Mouse (Mus musculus) lung, postnatal 4 days (tissue): Measurements from ENCODE around the gene Bcas2.

ENCODE experiments used
- DNase-seq, 2 experiments: peaks; one replicate each; pipeline ENCODE4 v3.0.0; 2021

Bcas2 gene

DNA sequence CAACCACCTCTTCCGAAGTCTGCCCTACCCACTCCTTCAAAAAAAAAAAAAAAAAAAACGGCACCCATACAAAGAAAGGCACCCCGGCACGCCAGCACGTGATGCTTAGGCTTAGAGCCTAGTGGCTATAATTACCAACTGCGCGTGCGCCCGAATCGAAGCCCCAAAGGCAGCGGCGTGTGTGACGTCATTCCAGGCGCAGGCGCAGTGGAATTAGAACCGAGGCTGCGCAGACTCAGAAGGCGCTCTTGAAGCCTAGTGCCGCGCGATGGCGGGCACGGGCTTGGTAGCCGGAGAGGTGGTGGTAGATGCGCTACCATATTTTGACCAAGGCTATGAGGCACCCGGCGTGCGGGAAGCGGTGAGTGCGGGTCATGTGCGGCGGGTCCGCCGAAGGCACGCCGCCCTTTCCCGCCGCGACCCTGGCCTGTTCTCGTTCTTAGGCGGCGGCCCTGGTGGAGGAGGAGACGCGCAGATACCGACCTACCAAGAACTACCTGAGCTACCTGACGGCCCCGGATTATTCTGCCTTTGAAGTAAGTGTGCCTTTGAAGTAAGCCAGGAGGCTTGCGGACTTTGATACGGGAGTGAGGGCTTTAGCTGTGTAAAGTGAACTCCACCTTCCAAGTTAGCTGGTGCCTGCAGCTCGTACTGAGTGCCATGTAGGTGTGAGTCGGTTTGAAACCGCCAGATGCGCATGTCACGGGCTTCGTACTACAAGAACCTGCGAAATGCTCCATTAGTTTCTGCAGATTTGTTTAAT lies at the start of gene Bcas2:
Gene Bcas2 (plus strand): TSS at position 151 of the 763 bp plus-strand sequence.
- peak; percentile 98 to 99 for DNase-seq

DNA sequence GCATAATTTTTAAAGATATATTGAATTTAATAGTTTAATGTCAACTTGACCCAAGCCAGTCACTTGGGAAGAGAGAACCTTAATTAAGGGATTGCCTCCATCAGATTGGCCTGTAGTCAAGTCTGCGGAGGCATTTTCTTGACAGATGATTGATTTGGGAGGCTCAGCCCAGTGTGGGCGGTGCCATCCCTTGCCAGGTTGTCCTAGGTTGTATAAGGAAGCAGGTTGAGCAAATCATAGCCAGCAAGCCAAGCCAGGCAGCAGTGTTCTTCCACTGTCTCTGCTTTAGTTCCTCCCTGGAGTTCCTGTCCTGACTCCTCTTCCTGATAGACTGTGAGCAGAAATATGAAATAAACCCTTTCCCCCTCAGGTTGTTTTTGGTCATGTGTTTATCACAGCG lies 47.8 kb upstream of the Bcas2 start:
- DNase-seq, result no peak

DNA sequence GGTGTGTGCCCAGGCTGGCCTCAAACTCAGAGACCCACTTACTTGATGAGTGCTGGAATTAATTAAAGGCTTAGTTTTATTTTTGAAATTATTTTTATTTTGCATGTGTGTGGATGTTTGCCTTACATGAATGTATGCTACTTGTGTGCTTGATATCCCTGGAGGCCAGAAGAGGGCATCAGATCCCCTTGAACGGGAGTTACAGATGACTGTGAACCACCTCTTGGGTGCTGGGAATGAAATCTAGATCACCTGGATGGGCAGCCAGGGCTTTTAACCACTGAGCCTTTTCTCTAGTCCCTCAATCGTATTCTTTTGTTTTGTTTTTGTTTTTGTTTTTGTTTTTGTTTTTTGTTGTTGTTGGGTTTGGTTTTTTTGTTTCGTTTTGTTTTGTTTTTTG lies 45.3 kb upstream of the Bcas2 start:
- DNase-seq, result no peak

DNA sequence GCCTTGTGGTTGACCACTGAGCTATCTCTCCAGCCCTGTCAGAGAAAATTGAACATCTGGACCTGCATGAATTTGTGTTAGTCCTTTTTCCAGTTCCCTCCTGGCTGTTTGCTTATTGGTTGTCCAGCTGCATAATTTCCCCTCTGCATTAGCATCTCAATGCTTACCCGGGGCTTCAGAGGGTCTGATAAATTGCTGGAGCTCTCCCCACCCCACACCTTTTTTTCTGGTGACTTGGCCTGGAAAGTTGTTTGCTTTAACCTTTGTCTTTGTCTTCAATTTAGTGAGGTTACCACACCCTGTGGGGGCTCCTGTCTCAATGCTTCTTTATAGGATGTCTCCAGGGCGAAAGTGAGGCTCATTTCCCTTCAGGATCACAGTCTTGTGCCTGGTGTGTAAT lies 44.3 kb upstream of the Bcas2 start:
- DNase-seq, result no peak

DNA sequence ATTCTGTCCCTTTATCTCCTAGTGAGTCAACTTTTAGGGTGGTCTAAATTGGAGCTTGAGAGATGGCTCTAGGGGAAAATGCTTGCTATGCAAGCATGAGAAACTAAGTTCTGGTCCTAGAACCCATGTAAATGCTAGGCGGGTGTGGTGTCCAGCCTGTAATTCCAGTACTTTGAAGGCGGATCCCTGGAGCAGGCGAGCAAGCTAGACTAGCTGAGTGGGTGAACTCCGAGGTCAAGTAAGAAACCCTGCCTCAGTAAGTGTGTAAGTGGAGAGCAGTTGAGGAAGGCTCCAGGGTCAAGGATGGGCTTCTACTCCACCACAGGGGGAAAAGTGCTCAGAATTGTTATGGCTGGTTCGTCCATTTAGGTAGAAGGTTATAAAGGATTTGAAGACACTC lies 43.7 kb upstream of the Bcas2 start:
- no peak for DNase-seq

DNA sequence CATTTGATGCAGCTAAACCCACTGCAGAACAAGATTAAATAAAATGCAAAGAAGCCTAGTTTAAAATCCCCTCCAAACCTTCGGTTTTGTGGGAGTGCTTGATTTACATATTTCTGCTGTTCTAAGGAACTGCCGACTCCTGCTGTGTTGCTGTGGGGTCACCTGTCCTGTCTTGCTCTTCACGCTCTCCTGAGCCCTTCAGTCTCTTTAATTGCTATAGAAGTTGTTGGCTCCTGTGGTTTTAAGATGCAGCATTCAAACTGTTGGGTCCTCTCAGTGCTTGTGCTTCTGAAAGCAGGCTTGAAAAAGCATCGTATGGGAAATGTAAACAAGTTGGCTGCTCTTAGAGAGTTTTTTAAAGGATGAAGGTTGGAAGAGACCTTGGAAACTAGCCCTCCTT lies 43.2 kb upstream of the Bcas2 start:
- DNase-seq, result no peak

DNA sequence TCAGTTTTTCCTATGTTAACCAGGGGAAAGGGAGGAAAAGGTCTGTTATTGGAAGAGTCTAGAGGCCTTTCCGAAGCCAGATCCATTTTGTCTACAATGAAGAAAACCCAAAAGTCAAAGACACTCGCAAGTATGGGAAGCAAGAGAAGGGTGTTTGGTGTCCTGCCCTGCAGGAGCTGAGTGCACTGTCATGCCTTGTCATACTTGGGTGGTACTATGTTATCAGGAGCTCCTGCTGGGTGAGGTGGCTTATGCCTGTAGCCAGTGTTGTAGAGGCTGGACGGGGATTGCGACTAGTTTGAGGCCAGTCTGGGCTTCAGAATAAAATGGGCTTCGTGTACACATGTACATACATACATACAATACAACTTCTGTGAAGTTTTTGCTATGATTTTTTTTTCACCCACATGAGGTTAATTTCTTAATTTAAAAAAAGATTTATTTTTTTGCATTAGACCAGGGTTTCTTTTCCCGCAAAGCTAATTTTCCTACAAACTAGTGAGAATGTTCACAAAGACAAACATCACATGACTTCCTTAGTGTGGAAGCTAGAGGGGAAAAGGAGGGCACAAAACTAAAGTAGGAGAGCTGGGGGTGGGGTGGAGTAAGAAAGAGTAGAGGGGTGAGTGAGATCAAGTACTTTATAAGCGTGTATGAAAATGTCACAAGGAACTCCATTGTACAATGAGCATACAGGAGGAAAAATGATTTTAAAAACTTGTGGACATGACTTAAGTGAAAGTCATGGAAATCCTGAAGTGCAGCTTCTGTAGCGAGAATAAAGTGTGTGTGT lies 41.9 kb upstream of the Bcas2 start:
- no peak for DNase-seq

DNA sequence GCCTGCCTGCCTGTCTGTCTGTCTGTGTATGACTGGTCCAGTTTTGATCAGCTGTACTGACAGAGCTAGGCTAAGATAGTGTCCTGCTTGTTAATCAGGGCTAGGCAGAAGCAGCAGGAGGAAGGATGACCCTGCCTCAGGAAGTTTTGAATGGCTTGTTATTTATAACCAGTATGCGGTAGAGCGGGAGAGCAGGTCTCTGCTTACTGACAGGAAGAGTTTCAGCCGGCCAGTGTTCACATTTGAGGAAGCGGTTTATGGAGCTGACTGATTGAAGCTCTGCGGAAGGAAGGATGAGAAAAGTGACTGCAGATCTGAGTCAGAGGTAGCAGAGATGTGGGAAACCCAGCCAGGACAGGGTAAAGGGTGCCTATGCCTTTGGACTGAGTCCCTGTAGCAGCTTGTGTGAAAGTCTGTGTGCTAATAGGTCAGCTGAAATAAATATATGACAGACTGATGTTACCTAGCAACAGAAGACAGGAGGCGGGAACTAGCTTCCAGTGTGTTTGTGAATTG lies 41.2 kb upstream of the Bcas2 start:
- DNase-seq, result peak; percentile 43 to 54

DNA sequence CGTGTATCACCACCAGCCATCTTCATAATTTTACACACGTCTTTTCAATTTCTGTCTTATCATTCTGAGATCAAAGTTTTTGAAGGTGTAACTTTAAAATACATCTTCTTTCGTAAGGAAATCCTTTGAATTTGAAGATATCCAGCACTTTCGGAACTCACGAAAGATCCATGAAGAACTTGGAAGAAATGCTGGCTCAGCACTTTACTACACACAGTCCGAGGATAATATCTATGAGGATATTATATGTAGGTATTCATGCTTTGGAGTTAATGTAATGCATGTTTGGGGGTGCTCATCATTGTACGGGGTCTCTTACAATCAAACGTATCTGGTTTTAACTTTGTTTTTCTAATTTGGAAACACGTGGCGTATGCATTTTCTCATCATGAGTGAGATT lies 38.4 kb upstream of the Bcas2 start:
- no peak for DNase-seq

DNA sequence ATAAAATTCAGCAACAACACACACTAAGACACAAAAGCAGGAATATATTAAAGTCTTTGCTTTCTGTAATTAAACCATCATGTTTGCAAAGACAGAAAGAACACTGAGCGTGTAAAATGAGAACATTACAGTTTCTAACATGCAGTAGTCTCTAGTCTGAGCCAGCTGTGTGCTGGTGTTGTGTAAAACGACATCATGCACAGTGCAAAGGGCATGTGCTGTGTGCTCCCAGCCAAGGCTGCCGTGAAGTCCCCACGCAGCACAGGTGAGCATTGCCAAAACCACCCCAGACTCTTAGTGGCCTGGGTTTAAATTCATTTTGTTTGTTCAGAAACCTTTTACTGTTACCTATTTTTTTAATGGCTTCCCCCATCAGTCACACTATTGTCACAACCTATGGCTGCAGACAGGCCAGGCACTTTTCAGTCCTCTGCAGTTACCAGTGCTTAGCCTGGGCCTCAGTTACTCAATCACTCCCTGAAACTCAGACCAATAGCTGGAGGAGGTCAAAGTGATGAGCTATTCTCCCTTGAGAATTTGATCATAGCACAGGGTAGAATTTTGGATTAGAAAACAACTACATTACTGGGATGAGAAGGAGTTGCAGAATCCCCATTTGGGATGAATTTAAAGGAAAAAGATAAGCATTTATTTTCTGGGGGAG lies 34.9 kb upstream of the Bcas2 start:
- no peak for DNase-seq

DNA sequence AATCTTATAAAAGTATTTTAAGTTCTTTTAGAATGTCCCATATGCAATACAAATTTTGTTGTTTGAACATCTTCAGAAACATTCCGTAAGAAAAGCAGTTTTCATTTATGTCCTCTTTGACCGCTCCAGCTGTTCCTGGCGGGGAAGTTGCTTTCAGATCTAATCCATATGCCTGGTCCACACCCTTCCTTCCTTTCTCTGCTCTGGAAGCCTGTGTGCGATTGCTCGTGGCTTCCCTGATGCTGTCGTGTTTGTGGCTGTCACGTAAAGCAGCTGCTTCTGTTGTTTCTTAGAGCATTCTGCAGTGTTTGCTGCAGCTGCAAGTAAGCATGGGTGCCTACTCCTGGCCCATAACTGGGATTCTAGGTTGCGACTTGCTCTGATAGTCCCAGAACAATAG lies 32.4 kb upstream of the Bcas2 start:
- peak; percentile 57 to 78 for DNase-seq

DNA sequence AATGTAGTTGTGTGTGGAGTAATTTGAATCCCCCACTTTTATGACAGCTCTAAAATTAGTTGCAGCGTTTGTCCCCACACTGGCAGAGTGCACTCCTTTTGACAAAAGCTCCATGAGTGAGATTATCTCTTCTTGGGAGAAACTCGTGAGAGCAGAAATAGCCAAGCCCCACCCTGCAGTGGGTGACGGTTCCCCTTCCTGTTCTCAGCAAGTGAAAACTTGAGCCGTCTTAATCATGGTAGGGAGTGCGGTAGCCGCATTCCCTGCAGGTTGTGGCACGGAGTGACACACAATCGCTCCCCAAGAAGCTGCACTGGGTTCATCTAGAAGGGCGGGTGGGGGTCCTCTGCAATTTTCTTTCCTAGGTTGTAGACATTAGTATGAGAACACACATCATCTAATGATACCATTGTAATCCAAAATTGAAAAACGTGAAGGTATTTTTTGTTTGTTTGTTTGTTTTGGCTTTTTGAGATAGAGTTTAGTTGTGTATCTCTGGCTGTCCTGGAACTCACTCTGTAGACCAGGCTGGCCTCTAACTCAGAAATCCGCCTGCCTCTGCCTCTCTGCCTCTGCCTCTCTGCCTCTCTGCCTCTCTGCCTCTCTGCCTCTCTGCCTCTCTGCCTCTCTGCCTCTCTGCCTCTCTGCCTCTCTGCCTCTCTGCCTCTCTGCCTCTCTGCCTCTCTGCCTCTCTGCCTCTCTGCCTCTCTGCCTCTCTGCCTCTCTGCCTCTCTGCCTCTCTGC lies 31.2 kb upstream of the Bcas2 start:
- DNase-seq, result peak; percentile 40 to 44

DNA sequence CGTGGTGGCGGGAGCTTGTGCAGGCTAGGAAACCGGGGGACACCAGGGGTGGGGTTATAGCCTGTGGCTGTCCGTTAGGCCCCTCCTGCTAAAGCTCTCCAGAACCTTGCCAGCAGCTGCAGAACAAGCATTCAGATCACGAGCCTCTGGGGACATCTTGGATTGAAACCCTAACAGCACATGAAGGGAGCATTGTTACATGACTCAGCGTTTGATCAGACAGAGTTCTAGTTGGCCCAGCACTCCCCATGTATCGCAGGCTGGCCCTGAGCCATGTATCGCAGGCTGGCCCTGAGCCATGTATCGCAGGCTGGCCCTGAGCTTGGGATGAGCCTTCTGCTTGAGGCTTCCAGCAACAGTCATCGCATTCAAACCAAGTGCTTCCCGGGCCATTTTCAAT lies 30.2 kb upstream of the Bcas2 start:
- DNase-seq, result peak in 1 of 2 experiments; percentile 34

DNA sequence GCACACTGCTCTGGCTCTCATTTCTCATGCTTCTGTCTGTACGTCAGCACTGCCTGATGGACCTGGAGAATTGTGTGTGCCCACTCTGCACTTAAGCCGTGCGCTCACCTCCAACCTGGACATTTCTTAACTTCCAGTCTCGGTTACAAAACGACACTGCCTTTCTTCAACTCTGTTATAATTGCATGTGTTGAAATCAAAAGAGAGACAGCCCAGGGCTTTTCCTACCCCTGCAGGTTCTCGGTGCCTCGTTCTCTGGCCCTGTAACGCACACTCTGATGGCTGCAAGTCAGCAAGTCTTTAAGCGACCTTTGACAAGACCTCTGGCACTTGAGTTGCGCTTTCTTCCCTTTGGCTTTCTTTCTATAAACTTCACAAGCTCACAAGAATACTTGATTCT lies 29.1 kb upstream of the Bcas2 start:
- DNase-seq, result no peak

DNA sequence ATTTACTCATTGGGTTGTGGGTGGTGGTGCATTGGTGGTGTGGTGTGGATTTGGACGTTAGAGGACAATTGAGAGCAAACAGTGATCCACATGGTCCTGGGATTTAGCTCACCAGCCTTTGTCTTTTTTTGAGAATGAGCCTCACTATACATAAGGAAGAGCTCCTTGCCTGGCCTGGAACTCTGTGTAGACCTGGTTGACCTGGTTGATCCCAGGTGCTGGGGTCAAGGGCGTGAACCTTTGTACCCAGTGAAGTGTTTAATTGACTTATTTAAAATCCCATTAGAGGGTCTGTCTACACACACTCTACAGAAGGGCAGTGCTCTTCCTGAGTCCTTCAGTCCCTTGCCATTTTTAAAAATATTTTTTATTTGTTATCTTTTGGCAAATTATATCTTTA lies 26.1 kb upstream of the Bcas2 start:
- DNase-seq, result no peak

DNA sequence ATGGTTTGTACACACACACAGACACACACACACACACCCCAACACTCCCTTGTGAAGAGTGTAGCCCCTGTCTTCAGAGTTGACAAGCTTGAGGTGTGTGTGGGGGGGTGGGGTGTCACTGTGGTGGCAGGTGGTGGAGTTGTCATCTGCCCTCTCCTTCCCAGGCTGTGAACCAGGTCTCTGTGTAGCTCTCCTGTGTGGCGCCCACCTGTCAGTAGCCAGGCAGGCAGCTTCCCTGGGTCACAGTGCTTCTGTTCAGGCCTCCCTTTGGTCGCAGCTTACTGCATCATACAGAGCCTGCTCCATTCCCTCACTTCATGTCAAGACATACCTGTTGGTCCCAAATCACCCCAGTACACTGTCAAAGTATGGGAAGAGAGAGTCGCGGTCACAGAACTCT lies 25.7 kb upstream of the Bcas2 start:
- DNase-seq, result no peak

DNA sequence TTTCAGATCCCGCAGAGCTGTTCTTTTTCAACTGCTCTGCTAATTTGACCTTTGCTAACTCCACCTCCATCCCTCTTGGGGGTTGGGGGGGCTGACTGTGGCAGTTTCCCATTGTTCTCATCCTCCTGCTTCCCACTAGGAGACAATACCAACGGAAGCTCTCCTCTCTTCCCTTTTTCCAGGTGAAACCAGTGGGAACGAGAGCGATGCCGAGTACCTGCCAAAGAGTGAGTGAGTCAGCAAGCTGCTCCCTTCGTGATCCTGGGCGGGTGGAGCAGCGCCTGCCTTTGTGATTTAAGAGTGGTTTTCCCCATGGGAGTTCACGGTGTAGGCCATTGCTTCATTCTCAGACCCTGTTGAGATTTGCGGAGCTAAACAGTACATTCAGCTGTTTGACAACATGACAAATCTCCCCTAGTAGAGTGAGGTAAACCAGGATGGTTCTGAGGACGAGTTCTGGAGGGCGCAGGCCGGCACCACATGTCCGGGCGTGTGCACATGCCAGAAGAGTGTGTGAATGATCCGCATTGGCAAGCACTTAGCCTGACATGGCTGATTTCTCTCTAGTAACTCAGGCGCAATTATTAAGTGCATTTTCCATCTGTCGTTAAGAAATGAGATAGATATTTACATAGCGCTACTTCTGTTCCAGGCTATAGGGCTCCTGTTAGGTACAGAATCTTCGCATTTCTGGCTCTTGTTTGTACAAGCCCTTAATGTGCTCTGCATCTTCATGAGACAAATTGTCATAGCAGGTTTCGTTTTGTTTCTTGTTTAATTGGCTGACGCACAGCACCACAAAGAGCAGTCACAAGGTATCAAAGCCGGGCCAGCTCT lies 24.9 kb upstream of the Bcas2 start:
- no peak for DNase-seq

DNA sequence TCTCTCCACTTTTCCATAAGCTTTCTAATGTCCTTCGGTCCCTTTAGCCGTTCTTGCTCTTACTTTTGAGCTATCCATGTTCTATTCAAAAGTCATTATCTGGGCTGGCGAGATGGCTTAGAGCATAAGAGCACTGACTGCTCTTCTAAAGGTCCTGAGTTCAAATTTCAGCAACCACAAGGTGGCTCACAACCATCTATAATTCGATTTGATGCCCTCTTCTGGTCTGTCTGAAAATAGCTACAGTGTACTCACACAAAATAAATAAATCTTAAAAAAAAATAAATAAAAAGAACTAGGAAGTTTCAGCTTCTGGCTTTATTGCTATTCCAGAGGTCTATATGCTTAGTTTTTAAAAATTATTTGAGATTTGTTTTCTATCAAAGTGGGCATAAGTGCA lies 23.7 kb upstream of the Bcas2 start:
- DNase-seq, result no peak

DNA sequence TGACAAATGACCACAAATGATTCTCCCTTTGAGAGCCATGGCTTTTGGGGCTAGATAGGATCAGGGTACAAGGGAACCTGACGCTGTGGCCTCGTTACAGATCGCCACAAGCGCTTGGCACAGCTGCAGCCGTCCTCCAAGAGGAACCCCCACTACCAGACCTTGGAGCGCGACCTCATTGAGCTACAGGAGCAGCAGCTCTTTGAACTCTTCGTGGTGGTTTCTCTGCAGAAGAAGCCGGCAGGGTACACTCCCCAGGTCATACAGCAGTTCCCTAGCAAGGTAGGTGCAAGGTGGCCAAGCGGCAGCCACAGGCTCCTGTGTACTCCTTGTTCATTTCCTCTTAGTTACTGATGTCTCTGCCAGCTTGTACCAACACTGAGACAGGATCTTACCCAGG lies 22.5 kb upstream of the Bcas2 start:
- DNase-seq, result no peak

DNA sequence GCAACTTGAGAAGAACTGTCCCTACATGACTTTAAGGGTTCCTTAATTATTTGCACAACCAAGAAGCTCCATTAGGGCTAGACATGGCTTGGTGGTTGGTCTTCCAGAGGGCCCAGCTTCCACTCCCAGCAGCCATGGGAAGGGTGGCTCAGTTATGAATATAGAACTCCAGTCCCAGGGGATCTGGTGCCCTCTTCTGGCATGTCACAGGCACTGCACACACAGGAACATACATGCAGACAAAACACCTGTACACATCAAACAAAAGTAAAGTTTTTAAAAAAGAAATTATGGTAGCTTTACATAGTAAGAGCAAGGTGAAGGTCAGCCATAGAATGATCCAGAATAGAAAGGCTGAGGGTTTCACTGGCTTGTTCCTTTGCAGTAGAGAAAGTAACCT lies 17.7 kb upstream of the Bcas2 start:
- DNase-seq, result peak in 1 of 2 experiments; percentile 27

DNA sequence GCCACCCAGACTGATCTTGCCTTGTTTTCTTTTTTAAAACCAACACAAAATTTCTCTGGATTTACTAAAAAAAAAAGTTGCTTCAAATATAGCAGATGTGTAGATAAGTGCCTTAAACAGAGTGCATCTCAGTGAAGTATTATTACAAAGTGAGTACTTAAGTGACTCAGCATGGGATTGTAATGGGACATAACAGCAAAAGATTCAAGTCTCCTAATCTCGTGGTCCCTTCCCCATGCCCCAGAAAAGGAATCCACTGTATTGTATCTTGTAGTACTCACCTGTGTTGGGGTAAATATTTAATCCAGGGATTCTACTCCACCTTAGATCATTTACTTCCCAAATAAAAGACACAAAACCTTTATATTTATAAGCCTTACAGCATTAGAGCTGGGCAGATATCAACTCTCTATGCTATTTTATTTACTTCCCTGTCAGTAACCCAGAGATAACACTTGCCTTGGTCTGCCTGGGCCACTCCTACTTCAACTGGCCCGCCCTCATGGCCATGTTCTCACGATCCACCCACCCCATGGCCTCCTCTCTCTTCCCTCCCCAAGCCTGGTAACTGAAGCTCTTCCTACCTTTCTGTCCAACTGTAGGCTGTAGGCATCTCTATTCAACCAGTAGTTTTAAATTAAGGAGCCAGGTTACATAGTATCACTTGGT lies 12.1 kb upstream of the Bcas2 start:
- DNase-seq, result no peak
